Mouse (Mus musculus): ENCODE measurements around the gene Usp53.

The Usp53 gene

DNA sequence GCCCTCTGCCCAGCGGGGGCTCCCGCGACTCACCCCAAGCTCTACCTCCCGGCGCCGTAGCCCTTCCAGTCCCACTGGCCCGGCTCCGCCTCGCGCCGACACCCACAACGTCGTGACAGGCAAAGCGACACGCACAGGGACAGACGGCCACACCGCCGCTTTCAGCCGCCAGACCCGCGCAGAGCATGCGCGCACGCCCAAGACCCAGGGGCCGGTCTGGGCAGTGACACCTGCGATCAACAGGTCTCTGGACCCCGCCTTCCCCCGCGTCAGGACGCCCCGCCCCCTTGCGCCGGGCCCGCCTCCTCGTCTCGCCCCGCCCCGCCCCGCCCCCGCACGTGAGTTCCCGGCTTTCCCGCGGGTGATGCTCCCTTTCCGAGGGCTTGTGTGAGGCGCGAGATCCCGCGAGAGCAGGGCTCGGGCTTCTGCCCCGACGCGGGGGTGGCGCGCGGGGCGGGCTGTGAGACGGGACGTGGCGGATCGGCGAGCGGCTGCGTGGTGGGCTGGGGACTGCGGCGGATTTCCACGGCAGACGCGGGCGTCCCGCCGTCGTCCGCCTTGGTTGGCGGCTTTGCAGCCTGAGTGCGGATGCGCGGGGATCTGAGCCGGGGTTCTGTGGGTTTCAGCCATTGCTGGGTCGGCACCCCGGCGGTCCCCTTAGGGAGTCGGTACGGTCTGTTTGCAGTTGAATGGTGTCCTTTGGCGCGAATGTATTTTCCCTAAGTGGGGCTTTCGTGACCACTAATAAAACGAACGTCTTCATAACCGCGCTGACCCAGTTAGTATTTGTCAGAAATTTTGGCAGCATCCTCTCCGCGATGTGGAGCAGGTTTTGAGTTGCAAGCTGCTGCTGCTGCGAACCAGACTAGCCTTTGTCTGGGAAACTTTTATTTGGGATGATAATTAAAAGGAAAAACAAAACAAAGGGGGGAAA, at the start of gene Usp53:
Gene Usp53, minus strand, starts transcription at position 262 of the 934 bp plus-strand sequence.
- DNase-seq (ENCODE audit: low read depth, low spot score): peak; percentile 95

DNA sequence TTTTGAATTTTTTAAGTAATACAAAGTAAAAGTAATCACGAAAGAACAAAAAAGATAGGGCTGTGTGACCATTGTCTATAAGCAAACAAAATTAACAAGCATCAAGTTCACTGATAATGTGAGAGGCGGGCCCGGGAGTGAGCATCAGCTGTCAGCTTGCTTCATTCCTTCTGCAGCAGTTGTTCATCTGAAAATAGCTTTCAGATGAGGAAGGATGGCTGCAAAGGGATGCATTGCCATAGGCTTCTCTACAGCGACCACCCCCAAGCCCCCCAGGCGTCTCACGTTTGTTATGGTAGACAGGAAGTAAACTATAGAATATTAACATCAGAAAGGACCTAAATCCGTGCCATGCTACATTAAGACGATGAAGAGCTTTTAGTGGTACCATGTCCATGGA, 49.5 kb upstream of the Usp53 start:
- DNase-seq (ENCODE audit: low read depth, low spot score): no peak

DNA sequence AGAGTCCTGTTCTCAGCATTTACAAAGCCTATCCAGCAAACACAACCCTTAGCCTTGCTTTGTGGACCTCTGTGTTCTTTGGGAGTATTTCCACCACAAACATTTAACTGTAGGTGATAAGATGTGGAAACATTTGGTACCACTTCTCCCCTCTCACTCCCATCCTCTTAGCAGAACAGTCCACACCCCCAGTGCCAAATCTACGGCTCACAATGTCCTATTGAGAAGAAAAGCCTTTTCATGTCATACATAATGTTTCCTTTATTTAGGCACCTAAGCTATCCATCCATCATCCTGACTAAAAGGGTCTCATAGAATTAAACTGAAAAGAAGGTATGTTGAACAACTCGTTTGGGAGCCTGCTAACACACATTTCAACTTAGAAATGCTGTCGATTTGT, 41.3 kb upstream of the Usp53 start:
- no peak for DNase-seq (ENCODE audit: low read depth, low spot score)

DNA sequence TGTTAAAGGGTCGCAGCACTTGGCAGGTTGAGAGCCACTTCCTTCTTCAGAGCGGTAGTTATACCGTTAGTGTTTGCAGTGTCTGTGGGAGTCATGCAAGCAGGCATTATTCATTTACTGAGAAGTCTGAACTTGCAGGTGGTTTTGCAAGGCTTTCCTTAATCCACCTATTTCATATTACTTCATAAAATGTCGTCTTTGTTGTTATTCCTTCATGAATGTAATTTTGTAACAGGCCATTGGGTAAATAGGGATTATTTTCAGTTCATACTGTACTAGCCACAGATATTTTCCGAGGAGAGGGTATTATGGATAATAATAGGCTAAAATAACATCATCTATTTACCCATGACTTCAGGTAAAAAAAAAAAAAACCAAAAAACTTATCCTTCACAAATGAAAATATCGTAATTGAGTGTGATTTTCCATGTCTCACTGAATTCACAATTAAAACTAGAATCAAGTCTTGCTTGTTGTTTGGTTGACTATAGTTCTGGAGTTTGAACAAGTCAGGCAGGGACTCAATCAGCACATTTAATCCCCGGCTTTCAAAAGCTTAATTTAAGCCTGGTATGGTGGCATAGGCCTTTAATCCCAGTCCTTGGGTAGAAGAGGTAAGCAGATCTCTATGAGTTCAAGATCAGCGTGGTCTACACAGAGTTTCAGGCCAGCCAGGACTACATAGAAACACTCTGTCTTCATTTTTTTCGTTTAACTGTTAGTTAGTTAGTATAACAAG, 40.4 kb upstream of the Usp53 start:
- DNase-seq (ENCODE audit: low read depth, low spot score): no peak

DNA sequence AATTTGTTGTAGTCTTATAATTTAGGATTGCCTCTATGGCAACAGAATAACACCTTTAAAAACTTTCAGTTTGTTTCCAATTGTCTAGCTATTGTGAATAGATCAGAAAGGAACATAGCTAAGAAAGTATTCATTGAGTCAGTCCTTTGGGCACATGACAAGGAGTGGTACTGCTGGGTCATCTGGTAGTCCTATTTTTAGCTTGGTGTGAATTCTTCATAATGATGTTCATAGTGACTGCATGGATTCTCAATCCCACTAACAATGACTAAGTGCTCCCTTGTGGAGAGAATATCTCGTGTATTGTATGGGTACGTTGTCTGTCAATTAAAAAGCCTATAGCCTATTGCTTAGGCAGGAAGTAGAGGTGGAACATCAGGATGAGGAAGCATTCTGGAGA, 34.5 kb upstream of the Usp53 start:
- no peak for DNase-seq (ENCODE audit: low read depth, low spot score)

DNA sequence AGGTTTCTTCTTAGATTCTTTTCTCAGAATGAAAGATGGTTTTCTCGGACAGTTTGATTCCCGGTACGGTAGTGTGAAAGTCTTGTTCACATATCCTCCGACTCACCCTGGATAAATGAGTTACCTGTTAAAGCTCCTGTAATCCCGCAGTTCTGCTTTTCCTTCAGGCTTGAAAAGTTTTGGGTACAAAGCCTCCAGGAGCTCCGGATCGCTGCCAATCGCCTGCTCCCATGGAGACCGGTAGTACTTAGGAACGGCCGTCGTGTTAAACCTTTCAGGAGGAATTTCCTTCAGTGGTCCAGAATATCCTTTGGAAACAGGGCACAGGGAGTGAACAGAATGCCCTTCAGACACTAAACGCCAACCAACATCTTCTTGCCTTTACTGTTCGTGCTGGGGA, 29.2 kb upstream of the Usp53 start:
- DNase-seq (ENCODE audit: low read depth, low spot score): no peak

DNA sequence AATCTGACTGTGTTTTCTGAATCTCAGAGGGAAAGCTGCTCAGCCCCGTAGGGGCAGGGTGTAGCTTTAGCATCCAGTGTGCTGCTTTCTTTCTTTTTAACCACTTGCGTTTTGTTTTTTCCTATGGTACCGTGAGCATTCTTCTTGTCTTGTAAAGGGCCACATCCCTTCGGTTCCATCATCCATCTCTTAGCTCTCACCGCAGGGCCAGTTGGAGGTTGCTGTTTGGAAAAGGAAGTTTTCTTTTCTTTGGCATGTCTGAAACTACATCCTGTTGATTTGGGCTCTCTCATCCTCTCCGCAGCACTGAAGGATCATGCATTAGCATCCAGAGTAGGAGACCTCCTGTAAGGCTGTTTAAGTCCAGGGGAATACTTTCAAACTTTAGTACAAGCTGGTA, 25.1 kb upstream of the Usp53 start:
- no peak for DNase-seq (ENCODE audit: low read depth, low spot score)

DNA sequence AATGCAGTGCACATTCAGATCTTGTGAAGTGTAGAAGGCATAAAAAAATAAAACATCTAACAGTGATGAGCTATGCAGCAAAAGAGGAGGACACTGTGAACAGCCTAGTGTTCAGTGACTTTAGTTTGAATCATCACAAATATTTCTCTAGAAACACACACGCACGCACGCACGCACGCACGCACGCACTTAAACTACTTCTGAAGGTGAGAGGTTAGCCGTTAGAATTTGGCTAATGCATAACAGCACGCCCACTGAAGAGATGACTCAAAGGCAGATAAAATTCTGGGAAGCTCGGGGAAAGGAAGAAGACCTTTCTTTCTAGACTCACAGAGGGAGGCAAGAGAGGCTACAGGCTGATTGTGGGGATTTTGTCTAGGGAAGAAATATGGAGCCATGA, 23.1 kb upstream of the Usp53 start:
- DNase-seq (ENCODE audit: low read depth, low spot score): no peak

DNA sequence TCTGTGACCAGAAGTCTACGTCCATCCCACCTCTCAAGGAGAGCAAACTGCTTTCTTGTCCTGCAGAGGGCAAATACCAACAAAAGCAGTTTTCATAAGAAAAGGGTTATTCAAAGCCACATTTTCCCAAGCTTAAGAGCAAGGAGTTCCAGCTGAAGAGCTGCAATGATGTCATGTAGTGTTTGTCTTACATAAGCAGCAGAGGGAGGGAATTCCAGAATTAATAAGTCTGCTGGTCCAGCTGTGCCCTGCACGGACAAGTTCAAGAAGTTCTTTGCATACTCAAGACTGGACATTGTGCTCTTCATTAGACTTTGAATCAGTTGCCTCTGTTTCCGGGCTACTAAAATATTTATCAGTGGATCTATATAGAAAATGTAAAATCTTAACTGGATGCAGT, 16.7 kb upstream of the Usp53 start:
- DNase-seq (ENCODE audit: low read depth, low spot score): no peak

DNA sequence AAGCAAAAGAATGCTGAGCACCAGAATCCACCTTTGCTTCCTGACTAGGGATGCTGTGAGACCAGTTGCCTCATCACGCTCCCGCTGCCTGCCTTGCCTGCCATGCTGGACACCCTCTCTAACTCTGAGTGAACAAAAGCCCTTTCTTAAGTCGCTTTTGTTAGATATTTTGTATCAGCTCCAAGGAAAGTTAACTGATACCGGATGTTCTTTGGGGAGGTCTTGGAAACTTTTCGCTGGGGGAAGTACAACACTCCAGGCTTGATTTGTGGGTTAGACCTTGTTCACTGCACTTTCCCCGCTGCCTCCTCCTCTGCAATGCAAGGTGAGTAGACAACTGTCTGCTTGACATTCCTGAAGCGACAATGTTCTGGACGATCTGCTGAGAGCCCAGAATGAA, 14.2 kb upstream of the Usp53 start:
- DNase-seq (ENCODE audit: low read depth, low spot score): no peak

DNA sequence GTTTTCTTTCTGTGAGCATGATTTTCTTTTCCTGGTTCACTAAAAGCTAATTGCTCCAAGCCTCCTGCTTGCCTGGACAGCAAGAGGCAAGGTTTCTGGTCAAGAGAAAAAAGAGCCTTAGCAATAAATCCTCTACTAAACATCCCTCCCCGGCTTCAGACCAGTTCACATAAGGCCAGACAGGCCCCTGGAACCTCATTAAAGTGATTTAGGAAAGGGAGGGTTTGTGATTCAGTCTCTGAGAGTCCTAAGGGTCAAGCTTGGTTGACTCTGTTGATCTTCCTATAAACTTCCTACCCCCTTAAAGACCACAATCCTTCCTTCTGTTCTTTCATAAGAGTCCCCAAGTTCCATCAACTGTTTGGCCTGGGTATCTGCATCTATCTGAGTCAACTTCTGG, 12.7 kb upstream of the Usp53 start:
- no peak for DNase-seq (ENCODE audit: low read depth, low spot score)

DNA sequence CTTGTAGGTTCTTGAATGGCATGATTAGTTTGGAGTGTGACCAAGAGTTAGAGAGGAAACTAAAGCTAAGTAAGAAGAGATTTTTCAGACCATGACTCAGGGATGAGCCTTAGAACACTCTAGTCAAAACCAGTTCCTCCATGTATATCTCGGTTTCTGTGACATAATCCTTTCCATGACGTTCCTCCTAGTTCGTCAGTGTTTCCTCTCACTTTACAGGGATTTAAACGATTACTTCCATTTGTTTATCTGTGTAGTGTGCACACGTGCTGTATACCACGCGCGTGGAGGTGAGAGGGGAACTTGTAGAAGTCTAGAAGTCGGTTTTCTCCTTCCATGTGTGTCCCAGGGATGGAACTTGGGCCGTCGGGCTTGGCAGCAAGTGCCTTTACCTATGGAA, 2.6 kb upstream of the Usp53 start:
- DNase-seq (ENCODE audit: low read depth, low spot score): no peak

DNA sequence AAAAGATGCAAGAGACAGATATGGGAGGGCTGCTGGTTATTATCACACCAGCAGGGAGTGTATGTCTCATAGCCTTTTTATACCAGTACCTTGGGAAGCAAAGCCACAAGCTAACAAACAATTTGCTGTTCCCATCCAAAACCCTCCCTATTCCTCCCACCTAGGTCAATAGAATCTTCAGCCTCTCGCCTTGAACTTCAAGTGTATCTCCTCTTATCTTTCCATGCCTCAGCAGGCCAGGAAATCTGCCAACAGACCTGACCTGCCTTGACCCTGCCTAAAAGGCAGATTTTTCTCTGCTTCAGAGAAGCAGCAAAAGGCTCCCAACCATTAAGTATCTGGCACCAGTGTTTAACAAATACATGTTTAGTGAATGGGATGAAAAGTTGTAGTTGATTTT, 2.1 kb upstream of the Usp53 start:
- DNase-seq (ENCODE audit: low read depth, low spot score): no peak

DNA sequence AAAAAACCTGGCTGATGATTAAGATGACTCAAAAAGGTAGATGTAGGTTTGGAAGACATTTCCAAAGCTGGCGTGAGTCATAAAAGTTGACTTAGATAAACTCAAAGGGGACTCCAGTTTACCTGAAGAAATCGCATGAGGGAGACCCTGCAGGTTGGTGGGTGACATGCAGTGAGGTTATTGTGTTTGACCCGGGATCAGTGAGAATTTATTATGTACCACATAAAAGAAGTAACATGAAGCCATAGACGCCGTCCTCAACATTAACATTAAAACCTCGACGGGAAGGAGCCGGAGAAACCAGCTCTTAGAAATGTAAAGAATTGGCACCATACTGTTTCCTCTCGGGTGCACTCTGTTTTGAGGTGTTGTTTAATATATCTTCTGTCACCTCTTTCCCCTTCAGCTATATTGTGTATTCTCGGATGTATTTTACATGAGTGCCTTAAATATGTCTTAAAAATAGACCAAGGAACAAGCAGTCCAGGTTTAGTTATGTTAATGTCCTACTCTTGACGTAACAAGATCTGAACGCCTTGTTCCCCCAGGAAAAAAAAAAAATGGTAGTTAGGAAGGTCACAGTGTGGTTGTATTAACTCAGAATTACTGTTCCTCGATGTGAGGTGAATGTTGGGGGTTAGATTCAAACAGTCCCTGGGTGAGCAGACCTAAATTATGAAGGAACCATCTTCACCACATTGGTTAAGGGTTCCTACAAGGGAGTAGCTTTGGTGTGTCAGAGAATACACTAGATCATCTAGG, 1.1 kb upstream of the Usp53 start:
- DNase-seq (ENCODE audit: low read depth, low spot score): no peak

DNA sequence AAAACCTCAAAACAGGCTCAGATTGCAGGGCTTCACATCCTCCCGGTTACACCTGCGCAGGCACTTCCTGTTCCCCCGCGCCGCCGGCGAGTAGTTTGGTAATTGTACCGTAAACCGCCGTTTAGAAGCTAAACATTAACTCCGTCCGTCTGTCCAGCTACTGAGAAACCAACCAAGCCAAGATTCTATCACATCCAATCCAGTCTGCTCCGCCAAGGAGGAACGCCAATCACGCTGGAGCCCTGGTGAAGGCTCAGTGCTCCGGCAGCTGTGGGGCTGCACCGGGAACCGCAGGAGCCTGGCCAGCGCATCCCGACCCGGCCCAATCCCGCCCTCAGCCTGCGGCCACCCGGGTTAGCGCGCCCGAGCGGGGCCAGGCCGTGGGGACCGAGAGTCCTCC, 461 bp downstream of the Usp53 start:
- DNase-seq (ENCODE audit: low read depth, low spot score): peak; percentile 62

DNA sequence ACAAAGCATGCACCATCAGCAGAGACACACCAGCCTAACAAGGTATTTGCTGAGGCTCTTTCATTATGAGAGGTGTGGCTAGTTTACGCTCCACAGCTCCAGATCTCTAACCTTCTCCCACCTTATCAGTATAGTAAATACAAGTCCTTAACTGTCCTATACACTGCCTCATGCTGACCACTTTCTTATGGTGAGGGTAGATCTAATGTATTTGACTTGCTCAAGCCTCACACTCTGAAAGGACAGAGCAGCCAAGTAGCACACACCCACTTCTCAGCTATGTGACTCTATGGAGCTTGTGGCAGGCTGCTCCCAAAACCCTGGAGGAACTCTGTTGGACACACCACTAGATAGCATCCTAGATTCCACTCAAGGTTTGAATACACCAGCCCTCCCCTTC, 8.3 kb downstream of the Usp53 start:
- no peak for DNase-seq (ENCODE audit: low read depth, low spot score)

DNA sequence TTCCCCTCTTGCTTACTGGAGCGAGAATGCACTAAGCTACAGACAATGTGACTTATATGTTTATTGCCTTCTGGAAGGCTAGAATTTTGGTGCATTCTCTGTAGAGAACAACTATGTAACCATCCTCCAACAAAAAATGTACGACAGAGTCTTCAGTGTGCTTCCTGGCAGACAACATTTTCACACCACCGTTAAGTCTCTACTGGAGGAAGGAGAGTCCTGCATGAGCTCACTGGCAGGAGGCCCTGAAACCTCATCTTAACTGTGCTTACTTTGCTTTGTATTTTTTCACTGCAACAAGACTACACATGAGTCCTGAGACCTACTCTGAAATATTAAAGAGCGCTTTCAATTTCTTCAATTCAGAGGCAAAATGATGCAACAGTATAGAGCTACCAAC, 8.9 kb downstream of the Usp53 start:
- DNase-seq (ENCODE audit: low read depth, low spot score): no peak

DNA sequence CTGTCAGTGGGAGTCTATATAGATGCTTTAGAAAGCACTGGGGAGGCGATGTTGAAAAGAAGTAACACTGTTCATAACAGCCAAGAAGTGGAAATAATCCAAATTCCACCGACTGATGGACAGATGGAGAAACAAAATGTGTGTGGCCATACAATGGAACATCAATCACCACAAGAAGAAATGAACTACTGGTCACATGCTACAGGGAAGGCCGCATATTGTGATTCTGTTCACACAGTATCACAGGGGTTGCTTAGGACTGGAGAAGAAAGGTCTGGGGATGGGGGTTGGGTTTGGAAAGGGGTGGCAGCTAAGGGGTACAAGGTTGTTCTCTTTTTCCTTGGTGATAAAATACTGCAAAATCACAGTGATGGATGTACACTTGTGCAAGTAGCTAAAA, 9.5 kb downstream of the Usp53 start:
- no peak for DNase-seq (ENCODE audit: low read depth, low spot score)

DNA sequence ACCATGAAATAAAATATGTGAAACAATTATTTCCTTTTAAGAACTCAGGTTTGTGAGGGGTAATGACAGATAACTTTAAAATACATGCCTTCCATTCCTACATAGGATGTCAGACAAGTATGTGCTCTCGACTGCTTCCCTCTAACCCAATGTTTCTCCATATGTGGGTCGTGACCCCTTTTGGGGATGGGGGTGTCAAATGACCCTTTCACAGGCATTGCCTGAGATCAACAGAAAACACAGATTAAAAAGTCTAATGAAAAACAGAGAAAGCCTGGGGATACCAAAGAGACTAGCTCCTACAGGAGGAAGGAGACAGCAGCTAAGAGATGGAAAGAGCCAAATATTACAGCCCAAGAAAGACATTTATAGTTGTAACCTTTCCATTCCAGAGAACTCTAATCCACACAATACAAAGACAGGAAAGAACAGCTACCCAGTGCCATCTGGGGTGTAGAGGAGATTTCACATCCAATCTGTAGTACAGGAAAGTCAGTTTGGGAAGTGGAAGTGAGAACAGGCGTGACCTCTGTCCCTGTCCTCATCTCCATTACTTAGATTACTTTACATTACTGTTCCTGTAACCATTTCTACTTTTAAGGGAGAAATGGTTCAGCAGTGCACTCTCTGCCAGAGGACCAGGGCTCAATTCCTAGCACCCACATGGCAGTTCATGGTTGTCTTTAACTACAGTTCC, 12.0 kb downstream of the Usp53 start:
- no peak for DNase-seq (ENCODE audit: low read depth, low spot score)

DNA sequence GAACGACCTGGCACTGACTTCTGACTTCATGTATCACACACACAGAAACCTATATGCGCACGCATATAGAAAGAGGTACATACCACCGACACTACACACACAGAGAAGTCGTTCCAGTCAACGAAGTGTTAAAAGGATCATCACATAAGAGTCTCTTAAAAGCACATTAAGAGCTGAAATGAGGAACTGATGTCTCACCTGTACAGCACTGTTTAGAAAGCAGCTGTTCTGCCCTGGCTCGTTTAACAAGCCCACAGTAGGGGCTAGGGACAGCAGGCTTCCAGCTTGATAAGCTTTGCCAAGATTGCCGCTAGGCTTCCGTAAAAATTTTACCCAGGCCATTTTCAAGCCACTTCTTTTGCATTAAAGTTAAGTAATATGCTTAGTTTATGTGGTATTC, 15.9 kb downstream of the Usp53 start:
- DNase-seq (ENCODE audit: low read depth, low spot score): no peak

DNA sequence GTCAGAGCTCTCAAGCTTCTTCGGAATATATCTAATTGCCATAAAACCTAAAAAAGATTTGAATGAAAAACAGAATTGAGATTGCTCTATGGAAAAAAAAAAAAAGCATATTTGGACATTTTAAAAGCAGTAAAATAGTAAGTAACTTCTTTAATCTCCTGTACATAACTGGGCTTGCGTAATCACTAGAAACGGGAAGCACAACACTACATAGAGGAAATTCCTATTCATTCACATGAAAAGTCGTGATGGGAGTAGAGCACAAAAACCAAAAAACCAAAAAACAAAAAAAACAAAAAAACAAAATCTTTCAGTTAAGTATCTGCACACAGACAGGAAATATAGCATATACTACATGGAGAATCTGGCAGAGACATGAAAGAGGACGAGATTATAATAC, 20.0 kb downstream of the Usp53 start:
- no peak for DNase-seq (ENCODE audit: low read depth, low spot score)

DNA sequence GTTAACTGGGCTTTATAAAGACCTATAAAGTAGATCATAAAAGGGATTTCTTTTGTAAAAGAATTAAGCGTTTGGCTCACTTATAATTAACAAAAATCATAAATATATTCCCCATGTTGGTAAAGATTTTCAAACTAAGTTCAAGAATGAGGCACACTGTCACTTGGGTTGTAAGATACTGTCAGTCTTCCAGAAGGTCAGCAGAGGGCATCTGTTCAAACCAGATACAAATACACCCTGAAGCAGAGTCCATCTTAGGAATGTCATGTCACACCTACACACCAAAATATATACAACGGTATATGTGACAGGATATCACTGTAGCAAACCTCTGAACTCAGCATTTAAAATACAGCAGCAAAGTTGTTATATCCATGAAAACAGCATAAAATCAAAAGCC, 34.2 kb downstream of the Usp53 start:
- DNase-seq (ENCODE audit: low read depth, low spot score): no peak

All from skeletal muscle tissue, adult 2 months (tissue).